Mouse (Mus musculus) right cerebral cortex, postnatal 25 days (tissue): ENCODE measurements at regions not wholly inside any gene's neighbourhood (a gene's known extent, or its start where the extent isn't known, plus 50 kb on each side); places are given as distances from the start of the nearest gene placed in this dataset.

Experiments used
- DNase-seq: peaks from one replicate; pipeline ENCODE4 v3.0.0; 2022

DNA sequence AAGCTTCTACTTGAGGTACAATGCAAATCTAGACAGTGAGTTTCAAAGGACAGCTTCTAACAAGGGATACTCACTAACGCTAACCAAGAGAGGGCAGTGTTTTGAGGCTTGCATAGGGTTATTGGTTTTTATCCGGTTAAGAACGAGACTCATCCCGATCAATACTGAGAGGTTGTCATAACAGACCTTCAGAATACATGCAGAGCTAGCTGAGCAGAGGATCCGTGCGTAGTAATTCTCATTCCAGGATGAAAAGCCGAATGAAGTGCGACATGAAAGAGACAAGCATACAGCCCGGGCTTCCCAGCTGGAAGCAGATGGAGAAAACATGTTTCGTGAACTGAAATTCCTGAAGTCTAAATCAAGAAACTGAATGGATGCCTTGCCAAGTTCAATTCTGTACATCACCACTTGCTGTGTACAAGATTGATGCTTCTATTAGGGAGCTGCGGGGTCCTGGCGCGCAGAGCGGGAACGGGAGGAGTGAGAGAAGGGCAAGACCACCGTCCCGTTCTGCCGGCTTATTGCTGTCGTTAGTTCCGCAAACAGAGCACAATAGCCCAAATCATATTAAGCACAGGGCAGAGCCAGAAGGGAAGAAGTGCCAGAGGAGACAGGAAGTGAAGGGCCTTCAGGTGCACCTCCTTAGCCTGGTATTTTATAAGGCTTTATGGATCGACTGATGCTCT, 65.4 kb upstream of the Tes start:
- peak; percentile 11 for DNase-seq

DNA sequence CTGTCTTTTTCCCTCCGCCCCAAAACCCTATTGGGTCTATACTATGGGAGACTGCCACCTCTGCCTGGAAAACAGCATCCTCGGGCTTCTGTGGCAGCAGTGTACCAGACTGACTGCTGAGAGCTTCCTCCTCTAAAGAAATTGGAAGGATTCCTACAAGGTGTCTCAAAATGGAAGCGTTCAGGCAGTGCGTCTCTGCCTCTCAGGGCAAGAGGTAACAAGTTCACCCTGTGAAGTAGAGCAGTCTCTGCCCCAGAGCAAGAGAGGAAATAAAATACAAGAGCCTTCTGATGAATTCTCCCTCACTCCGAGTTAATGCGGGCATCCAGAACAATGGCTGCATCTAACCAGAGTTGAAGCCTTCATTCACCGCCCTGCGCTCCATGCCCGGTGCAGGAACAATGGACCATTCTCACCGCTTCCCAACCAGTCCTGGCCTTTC, 69.4 kb upstream of the Tes start:
- no peak for DNase-seq

DNA sequence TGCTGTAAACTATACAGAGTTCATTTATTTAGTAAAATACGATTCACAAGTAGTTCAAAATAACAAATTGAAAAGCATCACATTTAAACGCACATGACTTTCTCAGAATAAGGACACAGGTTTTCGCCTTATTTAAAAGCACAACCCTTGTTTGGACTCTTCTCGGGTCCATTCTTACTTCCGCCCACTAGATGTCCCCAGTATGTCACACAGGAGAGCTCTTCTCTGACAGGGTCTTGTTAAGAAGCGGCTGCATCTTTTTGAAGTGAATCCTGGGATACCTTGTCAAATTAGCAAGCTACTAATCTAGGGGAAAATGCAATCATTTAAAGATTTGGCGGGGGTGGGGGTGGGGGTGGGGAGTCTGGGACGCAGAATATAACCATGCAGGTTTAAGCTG, 70.2 kb upstream of the Tes start:
- DNase-seq: no peak

DNA sequence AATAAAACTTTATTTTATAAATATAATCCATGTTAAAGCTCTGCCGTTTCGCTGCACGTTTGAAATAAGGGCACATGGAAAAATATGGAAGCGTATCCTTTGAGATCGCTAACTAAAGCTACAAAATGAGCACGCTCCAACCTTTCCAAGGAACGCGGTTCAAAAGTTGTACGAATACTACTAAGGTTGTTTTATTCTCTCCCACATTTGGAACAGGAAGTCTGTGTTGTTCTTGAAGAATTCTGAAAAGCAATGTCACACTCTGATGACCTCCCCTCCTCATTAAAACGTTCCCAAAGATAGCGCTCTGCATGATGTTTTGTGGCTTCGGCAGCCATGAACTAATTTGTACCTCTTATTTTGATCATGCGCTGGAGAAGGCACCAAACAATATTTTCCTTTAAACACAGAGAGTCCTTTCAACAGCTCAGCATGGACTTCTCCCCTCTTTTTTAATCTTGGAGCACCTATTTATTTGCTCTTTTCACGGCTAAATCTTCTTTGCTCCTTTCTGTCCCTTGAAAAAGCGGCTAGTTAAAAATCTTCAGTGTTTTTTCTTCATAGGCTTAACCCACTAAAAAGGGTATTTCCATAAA, 72.9 kb upstream of the Tes start:
- DNase-seq: no peak

DNA sequence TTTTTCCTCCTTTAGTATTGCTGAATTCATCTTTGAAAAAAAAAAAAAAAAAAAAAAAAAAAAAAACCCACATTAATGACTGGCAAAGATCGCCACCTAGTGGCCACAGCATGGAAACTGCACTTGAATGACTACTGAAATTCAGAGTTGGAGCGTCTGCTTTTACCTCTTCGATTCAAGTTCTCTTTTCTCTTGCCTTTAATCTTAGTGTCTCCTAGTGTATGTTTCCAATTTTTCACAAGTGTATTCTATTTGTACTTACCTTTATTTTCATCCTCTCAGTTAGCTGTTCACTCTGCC, 79.9 kb upstream of the Tfec start:
- no peak for DNase-seq

DNA sequence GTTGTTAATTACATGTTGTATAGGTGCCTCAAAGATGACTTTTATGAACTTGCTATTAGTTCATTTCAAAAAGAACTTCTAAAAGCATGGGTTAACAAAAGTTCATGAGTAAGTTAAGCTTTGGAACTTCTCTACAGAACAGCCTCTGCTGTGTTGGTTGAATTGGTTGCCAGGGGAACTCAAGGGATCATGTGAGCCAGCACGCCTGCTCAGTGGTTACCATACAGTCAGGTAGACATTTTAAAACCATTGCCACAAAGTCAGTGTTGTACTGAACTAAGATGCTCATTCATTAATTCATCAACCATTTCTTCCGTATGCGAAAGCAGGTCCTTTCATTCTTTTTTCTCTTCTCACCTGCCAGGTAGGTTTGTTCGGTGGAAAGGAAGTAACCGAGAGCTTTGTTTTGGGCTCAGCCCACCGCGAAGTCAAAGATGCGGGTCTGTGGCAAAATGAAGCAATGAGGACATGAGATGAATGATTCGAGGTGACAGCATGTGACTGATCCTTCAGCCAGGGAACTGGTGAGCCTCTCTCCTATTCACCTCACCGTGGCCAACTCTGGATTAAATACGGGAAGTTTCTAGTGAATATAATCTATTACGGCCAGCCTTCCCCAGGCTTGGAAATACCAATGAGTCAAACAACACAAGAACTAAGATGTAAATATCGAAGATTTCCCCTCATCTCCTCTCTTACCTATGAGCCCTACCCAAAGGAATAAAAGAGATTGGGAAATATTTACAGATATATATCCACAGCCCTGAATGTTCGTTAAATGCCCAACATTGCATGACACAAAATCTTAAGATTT, 79.4 kb upstream of the Tfec start:
- no peak for DNase-seq

DNA sequence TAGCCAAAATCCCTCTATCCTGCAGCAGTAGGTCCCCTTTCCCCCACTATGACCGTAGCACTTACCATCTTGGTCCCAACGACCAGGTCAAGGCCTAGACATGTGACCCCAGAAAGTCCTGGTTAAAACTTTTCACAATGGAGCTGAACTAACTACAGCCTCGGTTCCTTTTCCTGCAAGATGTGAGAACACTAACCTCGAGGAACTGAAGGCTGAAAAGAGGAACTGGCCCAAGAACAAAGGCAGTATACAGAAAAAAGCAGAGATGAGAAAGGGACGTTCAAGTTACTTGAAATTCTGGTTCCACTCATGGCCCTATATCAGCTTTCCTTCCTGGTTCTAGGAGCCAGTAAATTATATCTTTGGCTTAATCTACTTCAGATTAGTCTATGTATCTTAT, 67.4 kb upstream of the Tfec start:
- DNase-seq: no peak

DNA sequence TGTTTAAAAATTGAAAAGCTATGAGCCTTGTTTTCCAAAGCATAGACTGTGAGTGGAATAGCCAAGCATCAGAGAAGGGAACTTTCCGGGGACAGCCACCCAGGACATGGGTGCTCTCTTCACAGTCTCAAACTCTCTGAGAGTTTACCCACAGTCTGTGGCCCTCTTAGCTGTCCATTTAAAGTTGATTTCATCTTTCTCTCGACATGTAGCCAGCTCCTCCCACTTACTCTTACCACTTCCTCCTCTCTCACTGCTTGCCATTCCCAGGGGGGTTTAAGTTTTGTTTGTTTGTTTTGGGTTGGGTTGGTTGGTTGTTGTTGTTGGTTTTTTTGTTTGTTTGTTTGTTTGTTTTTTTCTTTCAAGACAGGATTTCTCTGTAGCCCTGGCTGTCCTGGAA, 66.1 kb upstream of the Tfec start:
- DNase-seq: no peak

DNA sequence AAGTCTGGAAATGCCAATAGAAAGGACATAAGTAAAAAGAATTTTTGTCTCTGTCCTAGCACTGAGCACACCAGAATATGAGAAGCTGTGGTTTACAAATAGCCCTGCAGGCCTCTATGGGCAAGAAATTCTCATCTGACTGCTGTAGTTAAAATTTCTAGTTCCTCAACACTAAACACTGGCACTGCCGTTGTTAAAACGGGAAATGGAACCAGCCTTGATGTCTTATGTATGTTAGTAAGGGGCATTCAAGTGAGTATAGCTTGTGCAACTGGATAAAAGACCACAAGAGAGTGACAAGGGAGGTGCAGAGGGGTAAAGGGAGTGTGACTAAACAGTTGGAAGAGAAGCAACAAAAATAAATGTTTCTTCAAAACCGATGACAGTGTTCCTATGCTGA, 65.7 kb upstream of the Tfec start:
- DNase-seq: no peak

DNA sequence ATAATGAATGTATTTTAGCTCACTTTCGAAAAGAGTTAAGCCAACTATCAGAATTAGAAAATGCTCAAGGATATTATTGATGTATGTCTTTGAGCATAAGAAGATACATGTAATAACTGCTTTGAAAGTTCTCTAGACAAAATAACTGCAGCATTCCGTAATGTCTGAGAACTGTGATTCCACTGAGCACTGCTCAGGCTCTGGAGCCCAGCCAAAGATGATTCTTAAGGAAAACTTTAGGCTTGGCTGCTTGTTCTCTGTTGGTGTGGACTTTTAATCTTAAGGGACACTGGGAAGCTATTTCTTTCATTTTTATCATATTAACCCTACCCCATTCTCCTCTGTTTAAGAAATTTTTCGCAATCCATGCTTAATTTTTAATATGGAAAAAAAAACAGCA, 59.9 kb upstream of the Tfec start:
- DNase-seq: no peak

DNA sequence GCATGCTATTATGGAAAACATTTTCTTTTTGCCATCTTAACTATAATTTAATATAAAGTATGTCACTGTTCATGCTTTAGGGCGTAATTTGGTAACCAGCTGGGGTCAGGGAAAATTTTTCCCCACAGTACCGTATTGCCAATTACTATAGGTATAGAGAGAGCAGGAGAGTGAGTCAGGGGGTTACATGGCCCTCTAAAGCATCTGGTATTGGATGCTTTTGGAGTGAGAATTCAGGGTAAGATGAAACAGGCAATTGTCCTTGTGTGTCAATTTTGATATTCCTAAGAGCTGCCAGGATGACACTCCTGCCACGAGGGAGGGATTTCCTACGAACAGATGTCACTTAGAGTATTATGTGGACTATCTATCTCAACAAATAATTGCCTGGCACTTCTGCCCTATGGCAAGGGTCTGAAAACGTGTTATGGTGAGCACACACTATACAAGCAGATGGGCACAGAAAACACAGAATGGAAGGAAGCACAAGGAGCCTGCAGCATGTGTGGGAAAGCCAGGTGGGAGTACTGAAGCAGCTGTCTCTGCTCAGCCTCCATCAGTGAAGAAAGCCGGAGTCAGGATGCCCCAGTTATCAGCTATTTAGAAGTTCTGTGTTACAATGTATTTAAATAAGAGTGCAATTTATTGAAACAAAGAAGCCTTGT, 58.7 kb upstream of the Tfec start:
- peak; percentile 26 for DNase-seq
